Comparison of ENCODE assay signal across 18 mouse cellular contexts in genomic region chr13:80921593-80922327, GRCm38 (mm10). TPM values are rescaled to one million over a fixed set of nuclear protein-coding genes. Genes with fewer than 3 reads are reported as not detected.
DNase-seq lines count a peak whose midpoint lies in the region; TF ChIP-seq lines count a peak whose summit lies in the region.
"Had no signal": no experiment of that assay in that cellular context is flagged by ENCODE, and none has a peak within 500 bp of the region (broad histone marks: within the 10 kb centered on the region; RNA-seq: fewer than 3 reads in every experiment).

No protein-coding gene starts in this region.

- peaks cover 34% of the 10 kb centered on the region for H3K4me1 ChIP-seq in E14TG2a.4 (replicated peaks; ENCODE audit: low read depth, low read length)
- H3K4me1 ChIP-seq: embryonic facial prominence, embryonic 10.5 days; forebrain, embryonic 15.5 days; heart, embryonic 13.5 days; hindbrain, embryonic 13.5 days; intestine, embryonic 15.5 days had no signal

- H3K9me3 ChIP-seq in E14TG2a.4 (ENCODE audit: low read length): no peaks in the 10 kb centered on the region
- H3K9me3 ChIP-seq: embryonic facial prominence, embryonic 10.5 days; forebrain, embryonic 15.5 days; heart, embryonic 13.5 days; hindbrain, embryonic 13.5 days; intestine, embryonic 15.5 days had no signal

- no peak for TF ChIP-seq CTCF in E14TG2a.4 (conservative IDR thresholded peaks at IDR 0.05; ENCODE audit: low read length)

- H3K27me3 ChIP-seq in E14TG2a.4 (ENCODE audit: insufficient read depth, low read length): no peaks in the 10 kb centered on the region
- H3K27me3 ChIP-seq: CH12.LX; forebrain, embryonic 15.5 days; heart, embryonic 13.5 days; hindbrain, embryonic 13.5 days; intestine, embryonic 15.5 days had no signal

- intact Hi-C loops in heart, postnatal 14 days (cut with DNase I): no loop called here

- H3K36me3 ChIP-seq in E14TG2a.4 (ENCODE audit: insufficient read depth, low read length): no peaks in the 10 kb centered on the region
- H3K36me3 ChIP-seq: embryonic facial prominence, embryonic 10.5 days; forebrain, embryonic 15.5 days; heart, embryonic 13.5 days; hindbrain, embryonic 13.5 days; intestine, embryonic 15.5 days had no signal

- H3K4me3 ChIP-seq in E14TG2a.4 (replicated peaks; ENCODE audit: low read length): peak overlapping the region; percentile 29
- H3K4me3 ChIP-seq: embryonic facial prominence, embryonic 10.5 days; forebrain, embryonic 15.5 days; heart, embryonic 13.5 days; hindbrain, embryonic 13.5 days; intestine, embryonic 15.5 days had no signal

- peak; percentile 69 for DNase-seq in heart, adult 11 months
- no peak for DNase-seq in heart, postnatal 14 days
- DNase-seq in ES-CJ7 (ENCODE audit: low read depth, low spot score) (peak; percentile 85), ZHBTc4 (ENCODE audit: low read depth, low spot score) (peak; percentile 69)
- DNase-seq in layer of hippocampus, adult 11-12 months (ENCODE audit: low spot score): no peak
- DNase-seq: adrenal gland, postnatal 14 days; cerebellum, adult 2 months; cerebellum, postnatal 10 days; gastrocnemius, postnatal 25 days; heart, postnatal 4 days; kidney, adult 18-20 months had no signal

RNA-seq across cellular contexts. Expression of gene Arrdc3, which starts 38.6 kb away (rescaled TPM):
- total RNA-seq in heart, postnatal 14 days (2021): 10 to 100 TPM; 32.7 to 34.9 TPM

Comparison
In these comparisons a context has a peak if more than half of its experiments do, and no peak if none do; other contexts are left out.
1. DNase-seq: peak in heart, adult 11 months (single experiment), ES-CJ7 (single experiment) and ZHBTc4 (single experiment); none in heart, postnatal 14 days (0 of 2) and layer of hippocampus, adult 11-12 months (single experiment).